Mouse (Mus musculus) kidney, adult 9 months (tissue): Measurements from ENCODE around the gene Susd3.

Source experiments
- DNase-seq: peaks from one replicate; pipeline ENCODE4 v3.0.0; 2022

Susd3 gene

GRCm38 (mm10) chr13:49183161-49183560, 65.3 kb downstream of the Susd3 start:
- DNase-seq: no peak

DNA sequence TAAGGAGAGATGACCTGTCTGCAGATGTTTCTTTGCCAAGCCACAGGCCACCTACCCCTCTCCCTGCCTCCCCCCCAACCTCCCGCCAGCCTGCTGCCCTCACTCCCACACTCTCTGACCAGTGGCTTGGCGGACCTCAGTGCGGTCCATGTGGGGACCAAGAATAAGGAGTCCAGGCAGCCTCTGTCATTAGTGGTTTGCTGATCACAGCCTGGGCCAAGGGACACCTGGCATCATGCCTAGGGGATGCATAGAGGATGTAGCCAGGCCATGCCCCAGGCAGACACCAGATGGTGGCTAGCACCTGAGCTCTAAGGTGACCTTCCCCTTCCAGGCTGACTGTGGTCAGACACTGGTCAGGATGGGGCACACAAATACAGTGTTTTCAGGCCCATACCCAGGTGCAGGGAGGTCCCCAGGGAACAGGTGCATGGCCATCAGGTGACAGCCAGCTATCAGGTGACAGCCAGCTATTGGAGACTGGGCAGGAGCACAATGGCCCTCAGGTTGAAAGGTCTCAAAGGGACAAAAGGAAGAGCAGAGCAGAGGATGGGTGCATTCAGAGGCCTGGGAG, 67.0 kb downstream of the Susd3 start:
- DNase-seq: no peak

- no peak for DNase-seq
Measured at GRCm38 (mm10) chr13:49180691-49181090, 67.8 kb downstream of the Susd3 start.
